Mouse (Mus musculus) activated CD4-positive, CD25-positive, alpha-beta regulatory T cell, adult 9 weeks (primary cell): ENCODE data around the gene Eif4g1. TPM values are rescaled to one million over a fixed set of nuclear protein-coding genes. Genes with fewer than 3 reads are reported as not detected.

Experiments
- polyA plus RNA-seq: library from polyadenylated mRNA; unstranded; fragments of 100-300 nt; shearing (Covaris generic); gene quantifications from one replicate; pipeline ENCODE4 v1.2.1, GENCODE M21; 2017

The Eif4g1 gene
- 151 TPM for polyA plus RNA-seq

GRCm38 (mm10) chr16:20668013-20668412, at the start of gene Eif4g1:
Eif4g1 (plus strand) TSS chr16:20668313.

GRCm38 (mm10) chr16:20621191-20621990, 46.7 kb upstream of the Eif4g1 start, which contains the start of gene Camk2n2:
Camk2n2 (minus strand) TSS chr16:20621287.

GRCm38 (mm10) chr16:20629731-20630634, 38.1 kb upstream of the Eif4g1 start, which contains the start of gene Ece2:
Ece2 (plus strand) TSS chr16:20629828.

GRCm38 (mm10) chr16:20651076-20651946, 16.8 kb upstream of the Eif4g1 start, which contains the start of gene Psmd2:
Psmd2 (plus strand) TSS chr16:20651652.

GRCm38 (mm10) chr16:20693111-20693701, 25.1 kb downstream of the Eif4g1 start, which contains the start of gene Fam131a:
Fam131a (plus strand) TSS chr16:20693241.

GRCm38 (mm10) chr16:20717181-20717977, 49.3 kb downstream of the Eif4g1 start, which contains the start of the genes Polr2h and Clcn2:
Polr2h (plus strand) TSS chr16:20717665.
Clcn2 (minus strand) TSS chr16:20717746.

GRCm38 (mm10) chr16:20732925-20733730, 65.0 kb downstream of the Eif4g1 start, which contains the start of gene Chrd:
Chrd (plus strand) TSS chr16:20733127.

GRCm38 (mm10) chr16:20733731-20734730, 65.9 kb downstream of the Eif4g1 start, which contains the start of gene Thpo:
Thpo (minus strand) TSS chr16:20734511.

Other genes with a start within 250 kb of the Eif4g1 start
- gene Abcc5, start 241.9 kb upstream of the Eif4g1 start, polyA plus RNA-seq = 46.7 TPM
- gene Eif2b5, start 169.5 kb upstream of the Eif4g1 start, polyA plus RNA-seq = 21.8 TPM
- 5.9 TPM for gene Dvl3, start 151.3 kb upstream of the Eif4g1 start, polyA plus RNA-seq
- gene Ap2m1, start 132.8 kb upstream of the Eif4g1 start, polyA plus RNA-seq = 454 TPM
- gene Abcf3, start 119.7 kb upstream of the Eif4g1 start, polyA plus RNA-seq = 95.9 TPM
- not detected for gene Vwa5b2, start 78.8 kb upstream of the Eif4g1 start, polyA plus RNA-seq
- gene Eef1akmt4, start 56.7 kb upstream of the Eif4g1 start, polyA plus RNA-seq = 23.0 TPM
- not detected for gene Gm49333, start 56.7 kb upstream of the Eif4g1 start, polyA plus RNA-seq
- 45.0 TPM for gene Alg3, start 56.6 kb upstream of the Eif4g1 start, polyA plus RNA-seq
- not detected for gene Camk2n2, start 47.0 kb upstream of the Eif4g1 start, polyA plus RNA-seq
- not detected for gene Ece2, start 38.5 kb upstream of the Eif4g1 start, polyA plus RNA-seq
- gene Psmd2, start 16.7 kb upstream of the Eif4g1 start, polyA plus RNA-seq = 280 TPM
- gene Fam131a, start 24.9 kb downstream of the Eif4g1 start, polyA plus RNA-seq = 1.1 TPM
- gene Polr2h, start 49.4 kb downstream of the Eif4g1 start, polyA plus RNA-seq = 65.8 TPM
- gene Clcn2, start 49.4 kb downstream of the Eif4g1 start, polyA plus RNA-seq = 0.86 TPM
- not detected for gene Chrd, start 64.8 kb downstream of the Eif4g1 start, polyA plus RNA-seq
- gene Thpo, start 66.2 kb downstream of the Eif4g1 start, polyA plus RNA-seq = not detected